Mouse (Mus musculus): ENCODE measurements around the gene Zfp385a. TPM values are rescaled to one million over a fixed set of nuclear protein-coding genes. Genes with fewer than 3 reads are reported as not detected.

The Zfp385a gene
- 12.6 and 14.5 TPM in 2 replicates for polyA plus RNA-seq (2016; fragmentation: Nextera tagmentation; extraction: Ambion mirVana)

- peak within 1 kb of the TSS; percentile 83 for H3K4me2 ChIP-seq (replicated peaks)
- peak within 1 kb of the TSS; percentile 50 for H3K9ac ChIP-seq
- peaks cover 50% of the 10 kb centered on the region for H3K4me1 ChIP-seq
- no peak within 1 kb of the TSS for H3K27ac ChIP-seq
- peaks cover 19% of the 10 kb centered on the region for H3K27me3 ChIP-seq
- WGBS: under 1% methylated on average over 23 of the region's 26 CpGs
- H3K36me3 ChIP-seq: peaks cover 15% of the 10 kb centered on the region
- no peak for ATAC-seq (ENCODE audit: insufficient number of reproducible peaks, insufficient read depth, low FRiP score, low TSS enrichment)
- H3K4me3 ChIP-seq: peak within 1 kb of the TSS; percentile 64
- H3K9me3 ChIP-seq: no peaks in the 10 kb centered on the region
Measured at GRCm38 (mm10) chr15:103339961-103340337, at the start of gene Zfp385a. Zfp385a (minus strand) TSS chr15:103340093.

GRCm38 (mm10) chr15:103388556-103389145 is 48.8 kb upstream of the Zfp385a start:
- Histone ChIP-seq H3K27ac (no peak overlapping the region), H3K36me3 (no peaks in the 10 kb centered on the region), H3K27me3 (no peaks in the 10 kb centered on the region), H3K4me3 (no peak overlapping the region), H3K9ac (no peak overlapping the region), H3K4me2 (replicated peaks) (no peak overlapping the region), H3K9me3 (no peaks in the 10 kb centered on the region), H3K4me1 (no peaks in the 10 kb centered on the region)
- ATAC-seq (ENCODE audit: insufficient number of reproducible peaks, insufficient read depth, low FRiP score, low TSS enrichment): no peak
- WGBS: 53% methylated on average over 4 of the region's 4 CpGs

GRCm38 (mm10) chr15:103383771-103384488 is 44.0 kb upstream of the Zfp385a start:
- Histone ChIP-seq H3K9me3 (no peaks in the 10 kb centered on the region), H3K4me3 (no peak overlapping the region), H3K27ac (no peak overlapping the region), H3K36me3 (no peaks in the 10 kb centered on the region), H3K4me2 (replicated peaks) (no peak overlapping the region), H3K27me3 (no peaks in the 10 kb centered on the region), H3K4me1 (no peaks in the 10 kb centered on the region), H3K9ac (no peak overlapping the region)
- ATAC-seq (ENCODE audit: insufficient number of reproducible peaks, insufficient read depth, low FRiP score, low TSS enrichment): no peak
- 59% methylated on average over 7 of the region's 7 CpGs for WGBS

DNA sequence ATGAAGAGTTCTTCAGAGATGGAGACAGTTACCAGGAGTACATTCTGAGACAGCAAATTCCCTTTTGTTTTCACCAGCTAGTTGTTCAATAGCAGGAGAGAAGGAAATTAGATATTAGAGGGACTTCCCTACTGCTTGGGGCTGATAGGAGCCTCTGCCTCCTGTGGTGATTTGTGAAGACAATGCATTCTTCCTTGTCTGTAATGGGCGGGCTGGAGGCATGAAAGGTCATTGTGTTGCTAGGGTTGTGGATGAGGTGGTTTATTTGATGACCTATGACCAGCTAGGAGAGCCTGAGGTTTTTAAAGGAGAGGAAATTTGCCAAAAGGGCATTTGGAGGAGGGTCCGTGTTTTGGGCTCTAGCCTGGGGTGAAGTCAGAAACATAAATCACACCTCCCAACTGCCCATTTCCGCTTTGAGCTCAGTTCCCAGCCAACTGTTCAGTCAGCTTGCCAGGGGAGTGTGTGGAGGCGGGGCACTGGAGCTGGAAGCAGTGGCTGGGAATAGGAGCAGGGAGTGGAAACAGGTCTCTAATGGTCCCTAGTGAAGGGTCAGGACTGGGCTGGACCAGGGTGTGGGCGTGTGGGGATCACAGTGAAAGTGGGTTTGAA is 43.0 kb upstream of the Zfp385a start:
- Histone ChIP-seq H3K36me3 (no peaks in the 10 kb centered on the region), H3K4me2 (replicated peaks) (no peak overlapping the region), H3K9ac (no peak overlapping the region), H3K4me3 (no peak overlapping the region), H3K9me3 (no peaks in the 10 kb centered on the region), H3K27ac (no peak overlapping the region), H3K4me1 (peaks cover 10% of the 10 kb centered on the region), H3K27me3 (no peaks in the 10 kb centered on the region)
- ATAC-seq (ENCODE audit: insufficient number of reproducible peaks, insufficient read depth, low FRiP score, low TSS enrichment): no peak
- WGBS: 32% methylated on average over 5 of the region's 5 CpGs

DNA sequence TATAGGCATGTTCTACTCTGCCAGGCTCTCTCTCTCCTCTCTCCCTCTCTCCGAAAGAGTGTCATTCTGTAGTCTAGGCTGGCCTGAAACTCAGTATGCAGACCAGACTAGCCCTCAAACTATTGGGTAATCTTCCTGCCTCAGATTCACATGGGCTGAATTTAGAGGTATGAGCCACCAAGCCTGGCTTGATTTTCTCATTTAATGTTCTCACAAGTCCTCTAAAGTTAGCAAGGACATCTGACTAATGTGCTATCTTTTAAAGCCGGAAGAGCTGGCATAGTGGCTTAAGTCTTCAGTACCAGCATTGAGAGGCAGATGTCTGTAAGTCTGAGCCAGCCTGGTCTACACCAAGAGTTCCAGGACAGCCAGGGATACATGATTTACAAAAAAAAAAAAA is 42.2 kb upstream of the Zfp385a start:
- Histone ChIP-seq H3K27me3 (no peaks in the 10 kb centered on the region), H3K27ac (no peak overlapping the region), H3K36me3 (no peaks in the 10 kb centered on the region), H3K4me1 (peaks cover 10% of the 10 kb centered on the region), H3K9me3 (no peaks in the 10 kb centered on the region), H3K4me2 (replicated peaks) (no peak overlapping the region), H3K9ac (no peak overlapping the region), H3K4me3 (no peak overlapping the region)
- WGBS: 88% methylated on average over 2 of the region's 2 CpGs
- ATAC-seq (ENCODE audit: insufficient number of reproducible peaks, insufficient read depth, low FRiP score, low TSS enrichment): no peak

DNA sequence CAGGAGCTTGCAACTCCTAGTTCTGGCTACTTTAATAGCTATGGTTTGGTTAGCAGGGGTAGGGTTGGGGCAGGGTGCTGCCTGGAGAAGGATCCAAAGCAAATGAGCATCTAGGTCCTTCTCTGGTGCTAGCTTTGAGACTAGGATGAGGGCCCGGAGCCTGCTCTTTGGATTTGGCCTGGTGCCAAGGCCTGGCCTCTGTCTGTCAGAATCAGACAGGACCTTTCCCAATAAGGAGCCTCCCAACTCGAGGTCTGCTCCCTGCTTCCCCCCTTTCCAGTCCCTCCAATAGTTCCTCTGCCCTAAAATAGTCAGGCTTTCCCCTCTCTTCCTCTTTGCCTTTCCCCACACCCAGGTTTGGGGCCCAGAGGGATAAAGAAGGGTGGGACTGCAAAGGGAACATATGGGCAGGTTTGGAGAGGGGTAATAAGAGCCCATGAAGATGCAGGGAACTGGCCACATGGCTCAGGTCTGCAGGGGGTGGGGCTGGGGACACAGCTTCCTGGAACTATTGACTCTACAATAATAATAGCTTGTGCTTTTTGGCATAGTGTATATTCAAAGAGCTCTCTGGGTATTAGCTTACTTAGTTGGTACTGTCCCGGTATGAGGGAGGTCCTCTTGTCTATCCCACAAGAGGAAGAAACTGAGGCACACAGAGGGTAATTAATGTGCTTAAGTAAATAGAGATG is 38.9 kb upstream of the Zfp385a start:
- H3K9me3 ChIP-seq: no peaks in the 10 kb centered on the region
- no peaks in the 10 kb centered on the region for H3K36me3 ChIP-seq
- H3K4me2 ChIP-seq (replicated peaks): no peak overlapping the region
- H3K4me3 ChIP-seq: no peak overlapping the region
- H3K9ac ChIP-seq: no peak overlapping the region
- peaks cover 17% of the 10 kb centered on the region for H3K4me1 ChIP-seq
- ATAC-seq (ENCODE audit: insufficient number of reproducible peaks, insufficient read depth, low FRiP score, low TSS enrichment): no peak
- no peaks in the 10 kb centered on the region for H3K27me3 ChIP-seq
- peak overlapping the region; percentile 36; the same call in 1 of the 2 replicates for H3K27ac ChIP-seq
- 53% methylated on average over 3 of the region's 3 CpGs for WGBS

- no peak for ATAC-seq (ENCODE audit: insufficient number of reproducible peaks, insufficient read depth, low FRiP score, low TSS enrichment)
- H3K4me2 ChIP-seq (replicated peaks): no peak overlapping the region
- 66% methylated on average over 3 of the region's 3 CpGs for WGBS
- peak overlapping the region; percentile 36; the same call in 1 of the 2 replicates for H3K27ac ChIP-seq
- H3K27me3 ChIP-seq: no peaks in the 10 kb centered on the region
- no peak overlapping the region for H3K4me3 ChIP-seq
- H3K9me3 ChIP-seq: no peaks in the 10 kb centered on the region
- H3K9ac ChIP-seq: no peak overlapping the region
- peaks cover 17% of the 10 kb centered on the region for H3K4me1 ChIP-seq
- H3K36me3 ChIP-seq: no peaks in the 10 kb centered on the region
Measured at GRCm38 (mm10) chr15:103377752-103378664, 38.1 kb upstream of the Zfp385a start.

DNA sequence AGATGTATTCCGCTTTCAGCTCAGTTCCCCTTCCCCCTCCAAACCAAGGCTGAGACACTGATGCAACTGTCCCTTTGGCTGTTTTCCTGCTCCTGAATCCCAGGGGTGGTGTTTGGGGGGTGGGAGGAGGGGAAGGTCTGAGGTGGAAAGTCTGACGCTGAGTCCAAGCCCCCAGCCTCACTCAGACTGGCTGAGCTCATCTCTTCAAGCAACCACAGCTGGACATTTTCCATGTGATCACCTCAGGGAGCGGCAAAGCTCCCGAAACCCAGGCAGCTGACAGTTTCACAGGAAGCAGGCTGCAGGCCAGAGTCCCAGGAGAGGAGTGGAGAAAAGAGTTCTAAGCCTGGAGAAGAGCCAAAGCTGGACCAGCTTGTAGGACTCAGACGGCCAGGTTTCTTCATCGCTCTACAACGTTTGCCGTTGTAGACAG is 37.0 kb upstream of the Zfp385a start:
- H3K36me3 ChIP-seq: no peaks in the 10 kb centered on the region
- no peak overlapping the region for H3K9ac ChIP-seq
- no peak overlapping the region for H3K4me3 ChIP-seq
- no peak for ATAC-seq (ENCODE audit: insufficient number of reproducible peaks, insufficient read depth, low FRiP score, low TSS enrichment)
- no peak overlapping the region for H3K4me2 ChIP-seq (replicated peaks)
- H3K9me3 ChIP-seq: no peaks in the 10 kb centered on the region
- H3K27me3 ChIP-seq: no peaks in the 10 kb centered on the region
- H3K27ac ChIP-seq: peak overlapping the region; percentile 36; the same call in 1 of the 2 replicates
- 58% methylated on average over 8 of the region's 8 CpGs for WGBS
- H3K4me1 ChIP-seq: peaks cover 19% of the 10 kb centered on the region

- no peaks in the 10 kb centered on the region for H3K36me3 ChIP-seq
- no peak overlapping the region for H3K4me2 ChIP-seq (replicated peaks)
- WGBS: 83% methylated on average over 4 of the region's 4 CpGs
- no peak overlapping the region for H3K9ac ChIP-seq
- H3K27me3 ChIP-seq: no peaks in the 10 kb centered on the region
- H3K4me1 ChIP-seq: peaks cover 28% of the 10 kb centered on the region
- H3K27ac ChIP-seq: no peak overlapping the region
- H3K4me3 ChIP-seq: no peak overlapping the region
- no peaks in the 10 kb centered on the region for H3K9me3 ChIP-seq
- ATAC-seq (ENCODE audit: insufficient number of reproducible peaks, insufficient read depth, low FRiP score, low TSS enrichment): no peak
Measured at GRCm38 (mm10) chr15:103375112-103375800, 35.4 kb upstream of the Zfp385a start.

GRCm38 (mm10) chr15:103372461-103372860 is 32.6 kb upstream of the Zfp385a start:
- Histone ChIP-seq H3K27me3 (0 out of 2 replicates have a peak, but pooled peaks cover 4% of the 10 kb centered on the region), H3K36me3 (no peaks in the 10 kb centered on the region), H3K4me2 (replicated peaks) (no peak overlapping the region), H3K27ac (no peak overlapping the region), H3K9me3 (no peaks in the 10 kb centered on the region), H3K4me1 (peaks cover 23% of the 10 kb centered on the region), H3K4me3 (no peak overlapping the region), H3K9ac (no peak overlapping the region)
- no peak for ATAC-seq (ENCODE audit: insufficient number of reproducible peaks, insufficient read depth, low FRiP score, low TSS enrichment)
